Mouse (Mus musculus): ENCODE data around the gene Trim46. TPM values are rescaled to one million over a fixed set of nuclear protein-coding genes. Genes with fewer than 3 reads are reported as not detected.
A peak's percentile ranks its signal among the peaks of the same experiment; 100 is the strongest.

Trim46 gene
- total RNA-seq, 2 experiments from 2014 or later = 86.7 to 93.7 TPM

DNA sequence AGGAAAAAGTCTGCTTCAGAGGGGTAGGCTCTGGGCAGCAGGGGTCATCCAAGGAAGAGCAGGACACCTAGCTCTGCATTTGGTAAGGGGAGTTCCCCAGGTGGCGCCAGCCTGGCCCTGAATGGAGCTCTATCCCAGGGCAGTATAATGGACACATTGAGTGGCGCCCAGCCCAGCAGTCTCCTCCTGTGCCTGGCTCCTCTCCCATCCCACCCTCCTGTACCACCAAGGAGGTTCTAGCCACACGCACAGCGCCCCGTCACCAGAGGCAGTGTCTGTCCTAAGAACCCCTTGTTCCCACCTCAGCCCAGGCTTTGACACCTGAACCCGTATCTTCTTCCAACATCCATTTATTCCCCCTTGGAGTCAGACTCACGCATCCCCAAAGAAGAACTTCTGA lies 36.4 kb downstream of the Trim46 start:
- DNase-seq = no peak

DNA sequence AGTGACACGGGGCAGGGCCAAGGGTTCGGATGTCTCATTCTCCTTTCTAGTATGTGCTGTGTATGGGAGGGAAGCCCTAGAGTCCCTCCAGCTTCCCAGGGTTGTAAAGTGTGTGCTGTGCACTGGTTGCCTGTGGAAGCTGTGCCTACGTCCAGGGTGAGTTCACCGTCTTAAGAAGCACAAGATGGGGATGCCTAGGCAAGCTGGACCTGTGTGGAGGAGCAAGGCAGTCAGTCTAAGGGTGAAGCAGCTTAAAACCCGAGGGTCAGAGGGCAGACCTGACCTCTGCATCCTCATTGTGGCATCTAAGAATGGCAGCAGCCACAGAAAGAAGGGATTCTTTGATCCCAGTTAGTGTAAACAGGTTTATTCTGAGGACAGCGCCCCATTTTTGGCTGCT lies 37.4 kb downstream of the Trim46 start:
- DNase-seq = no peak

DNA sequence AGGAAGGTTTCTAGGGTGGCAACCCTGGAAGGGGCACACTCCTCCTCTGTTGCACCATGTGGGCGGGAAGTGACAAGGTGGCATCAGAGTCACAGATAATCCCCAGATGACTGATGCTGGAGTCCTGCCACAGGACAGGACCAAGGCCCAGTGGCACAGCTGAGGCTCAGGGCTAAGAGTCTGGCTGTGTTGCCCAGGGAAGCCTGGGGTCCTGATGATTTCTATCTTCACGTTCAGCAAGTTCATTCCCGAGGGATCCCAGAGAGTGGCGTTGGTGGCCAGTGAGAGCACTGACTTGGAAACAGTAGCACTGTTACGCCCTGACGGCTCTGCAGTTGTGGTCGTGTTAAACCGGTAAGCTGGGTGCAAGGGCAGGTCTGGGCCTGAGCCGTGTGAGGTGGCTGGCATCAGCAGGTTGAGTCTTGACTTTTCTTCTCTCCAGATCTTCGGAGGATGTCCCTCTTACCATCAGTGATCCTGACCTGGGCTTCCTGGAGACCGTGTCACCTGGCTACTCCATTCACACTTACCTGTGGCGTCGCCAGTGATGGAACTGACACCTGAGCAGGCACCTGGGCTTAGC lies 37.9 kb downstream of the Trim46 start:
- no peak for DNase-seq

DNA sequence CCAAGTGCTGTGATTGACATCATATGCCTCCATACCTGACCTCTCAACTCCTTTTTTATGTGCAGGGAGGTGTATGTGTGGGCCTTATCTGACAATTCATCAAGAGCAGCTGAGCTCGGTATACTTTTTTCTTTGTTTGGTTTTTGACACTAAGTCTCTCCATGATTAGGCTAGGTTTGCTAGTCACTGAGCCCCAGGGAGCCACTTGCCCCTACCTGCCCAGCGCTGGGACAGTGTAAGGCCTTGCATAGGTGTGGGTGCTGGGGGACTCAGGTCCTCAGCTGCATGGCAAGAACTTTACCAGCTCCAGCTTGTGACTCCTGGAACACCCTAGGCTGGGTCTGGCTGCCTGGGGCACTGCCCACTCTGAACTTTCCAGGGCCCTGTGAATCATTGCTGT lies 39.4 kb downstream of the Trim46 start:
- no peak for DNase-seq

DNA sequence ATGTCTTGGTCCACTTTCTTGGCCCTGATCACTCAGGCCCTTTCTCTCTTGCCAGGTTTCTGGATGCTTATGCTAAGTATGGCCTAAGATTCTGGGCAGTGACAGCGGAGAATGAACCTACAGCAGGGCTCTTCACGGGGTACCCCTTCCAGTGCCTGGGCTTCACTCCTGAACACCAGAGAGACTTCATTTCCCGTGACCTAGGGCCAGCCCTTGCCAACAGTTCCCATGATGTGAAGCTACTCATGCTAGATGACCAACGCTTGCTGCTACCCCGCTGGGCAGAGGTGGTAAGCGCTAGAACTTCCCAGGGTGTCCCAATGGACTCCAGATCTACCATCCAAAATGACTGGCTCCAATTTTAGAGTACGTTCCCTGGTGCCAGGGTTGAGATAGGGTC lies 40.0 kb downstream of the Trim46 start:
- no peak for DNase-seq

DNA sequence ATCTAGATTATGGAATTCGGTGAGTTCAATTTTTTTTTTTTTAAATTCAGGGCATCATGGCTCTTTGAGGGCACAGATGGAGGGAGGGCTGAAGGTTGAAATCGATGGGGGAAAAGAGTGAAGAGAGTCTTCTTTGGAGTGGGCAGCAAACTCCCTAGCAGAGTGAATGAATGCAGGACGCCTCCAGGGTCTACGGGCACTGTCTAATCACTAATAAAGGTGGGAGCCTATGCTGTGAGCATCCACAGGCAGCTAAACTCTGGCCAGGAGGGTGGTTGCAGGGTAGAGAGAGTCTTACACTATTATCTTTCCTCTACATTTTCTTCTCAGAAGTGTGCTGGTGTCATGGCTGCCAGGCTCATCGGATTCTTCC lies 43.0 kb downstream of the Trim46 start:
- no peak for DNase-seq

DNA sequence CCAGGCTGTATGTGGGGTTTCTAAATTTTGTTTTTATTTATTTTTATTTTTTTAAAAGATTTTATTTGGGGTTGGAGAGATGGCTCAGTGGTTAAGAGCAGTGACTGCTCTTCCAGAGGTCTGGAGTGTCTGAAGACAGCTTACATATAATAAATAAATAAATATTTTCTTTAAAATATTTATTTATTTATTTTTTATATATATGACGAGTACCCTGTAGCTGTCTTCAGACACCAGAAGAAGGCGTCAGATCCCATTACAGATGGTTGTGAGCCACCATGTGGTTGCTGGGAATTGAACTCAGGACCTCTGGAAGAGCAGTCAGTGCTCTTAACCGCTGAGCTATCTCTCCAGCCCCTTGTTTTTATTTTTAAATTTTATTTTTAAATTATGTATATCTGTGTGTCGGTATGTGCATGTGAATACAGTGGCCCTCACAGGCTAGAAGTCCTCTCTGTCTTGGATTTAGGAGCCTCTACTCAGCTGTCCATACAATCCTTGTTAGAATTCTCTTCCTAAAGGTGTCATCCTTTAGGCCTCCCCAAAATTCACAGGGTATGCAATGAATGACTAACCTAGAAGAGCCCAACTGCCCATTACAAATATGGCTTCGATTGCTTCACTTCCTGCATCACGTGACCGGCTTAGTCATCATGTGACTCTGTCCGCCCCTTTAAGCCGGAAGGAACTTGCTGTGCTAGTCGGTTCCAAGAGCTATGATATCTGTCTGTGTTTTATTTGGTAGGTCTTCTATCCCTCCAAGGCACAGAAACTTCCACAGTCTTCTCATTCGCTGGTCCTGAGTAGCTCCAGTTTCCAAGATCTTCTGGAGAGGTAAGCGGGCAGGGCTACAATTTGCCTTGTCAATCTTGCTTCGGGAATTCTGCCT lies 43.6 kb downstream of the Trim46 start, which contains the start of gene Gba:
Gene Gba, plus strand, starts transcription at position 676 of the 889 bp plus-strand sequence.
- peak; percentile 72 to 78 for DNase-seq

DNA sequence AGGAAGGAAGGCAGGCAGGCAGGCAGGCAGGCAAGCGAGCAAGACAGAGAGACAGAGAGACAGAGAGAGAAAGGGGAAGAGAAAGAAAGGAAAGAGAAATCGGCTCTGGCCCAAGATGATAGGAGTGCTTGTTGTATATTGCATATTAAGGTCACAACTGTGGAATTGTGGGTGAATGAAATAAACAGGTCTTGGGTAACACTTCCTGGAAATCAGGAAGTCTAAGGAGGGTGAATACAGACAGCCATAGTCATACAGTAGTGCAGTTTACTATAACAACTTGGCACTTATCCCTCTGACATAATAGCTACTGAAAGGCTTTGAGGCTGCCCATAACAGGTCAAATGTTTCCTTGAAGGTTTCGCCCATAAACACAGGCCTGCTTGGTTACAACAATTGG lies 46.3 kb downstream of the Trim46 start:
- no peak for DNase-seq

DNA sequence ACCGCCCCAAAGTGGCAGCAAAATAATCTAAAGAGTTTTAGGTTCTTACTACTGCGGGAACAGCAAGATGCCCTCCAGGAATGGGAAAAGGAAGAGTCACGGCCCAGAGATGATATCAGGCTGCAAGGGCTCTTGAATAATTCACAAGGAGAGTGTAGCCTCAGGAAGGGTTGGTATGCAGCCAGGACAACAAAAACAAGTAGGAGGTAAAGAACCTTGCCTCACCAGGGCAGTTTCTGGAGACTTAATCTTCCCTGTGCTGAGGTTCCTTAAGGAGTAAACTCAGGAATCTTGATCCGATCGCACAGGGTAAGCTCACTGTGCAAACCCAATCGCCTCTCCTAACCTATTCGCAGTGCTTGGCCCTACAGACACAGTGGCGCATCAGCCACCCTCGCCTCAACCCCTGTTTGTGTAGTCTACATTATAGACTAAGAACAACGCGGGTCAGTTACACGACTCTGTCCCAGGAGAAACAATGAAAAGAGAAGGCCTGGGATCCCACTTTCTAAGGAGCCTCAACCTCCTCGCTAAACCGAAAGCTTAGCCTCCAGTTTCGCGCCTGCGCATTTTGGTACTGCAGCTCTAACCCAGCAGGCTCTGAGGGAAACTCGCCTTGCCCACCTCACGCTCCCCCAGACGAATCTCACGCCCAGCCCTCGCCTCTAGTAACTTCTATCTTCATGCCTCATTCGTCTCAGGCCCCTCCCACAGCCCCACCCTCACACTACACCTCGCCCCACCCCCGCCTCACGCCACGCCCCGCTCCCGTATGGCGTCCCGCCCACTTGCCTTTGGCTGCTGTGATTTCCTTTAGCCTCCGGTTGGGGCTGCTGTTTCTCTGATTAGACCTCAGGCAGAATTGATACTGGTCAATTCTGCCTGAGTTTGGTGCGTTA lies 49.9 kb downstream of the Trim46 start:
- DNase-seq = peak; percentile 78 to 79

DNA sequence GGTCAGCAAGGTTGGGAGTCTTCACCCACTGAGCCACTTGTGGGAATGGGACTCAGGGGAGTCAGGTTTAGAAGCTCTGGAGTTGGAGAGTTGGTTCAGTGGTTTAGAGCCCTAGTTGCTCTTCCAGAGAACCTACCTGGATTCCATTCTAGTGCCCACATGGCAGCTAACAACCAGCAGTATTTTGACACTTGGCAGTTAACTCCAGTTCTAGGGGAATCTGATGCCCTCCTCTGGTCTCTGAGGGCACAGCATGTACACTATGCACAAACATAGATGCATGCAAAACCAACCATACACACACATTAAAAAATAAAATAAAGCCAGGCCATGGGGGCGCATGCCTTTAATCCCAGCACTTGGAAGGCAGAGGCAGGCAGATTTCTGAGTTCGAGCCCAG lies 52.3 kb downstream of the Trim46 start:
- DNase-seq = no peak

DNA sequence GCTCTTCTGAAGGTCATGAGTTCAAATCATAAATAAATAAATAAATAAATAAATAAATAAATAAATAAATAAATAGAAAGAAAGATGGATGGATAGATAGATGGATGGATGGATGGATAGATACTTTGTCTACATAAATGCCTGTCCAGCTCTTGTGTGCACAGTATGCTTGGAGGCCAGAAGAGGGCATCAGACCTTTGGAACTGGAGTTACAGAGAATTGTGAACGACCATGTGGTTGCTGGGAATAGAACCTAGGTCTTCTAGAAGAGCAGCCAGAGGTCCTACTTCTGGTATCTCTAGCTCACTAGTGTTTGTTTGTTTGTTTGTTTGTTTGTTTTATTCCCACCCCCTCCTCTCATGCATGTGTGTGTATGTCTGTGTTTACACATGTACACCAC lies 52.8 kb downstream of the Trim46 start:
- DNase-seq = no peak

DNA sequence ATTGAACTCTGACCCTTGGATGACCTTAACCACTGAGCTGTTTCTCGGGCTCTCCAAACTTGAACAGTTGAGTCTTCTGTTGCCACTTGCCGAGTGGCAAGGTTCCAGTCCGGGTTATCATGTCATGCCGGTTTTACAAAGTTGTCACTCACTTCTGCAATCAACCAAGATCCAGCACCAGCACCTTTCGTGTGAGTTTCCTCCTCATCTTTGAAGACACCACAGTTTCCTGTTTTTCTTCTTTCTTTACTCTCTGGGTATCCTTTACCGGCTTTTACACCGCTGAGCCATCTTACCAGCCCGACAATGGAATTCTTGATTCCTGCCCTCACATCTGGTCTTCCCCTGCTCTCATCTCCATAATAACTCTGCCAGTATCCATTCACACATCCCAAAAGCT lies 55.7 kb downstream of the Trim46 start:
- no peak for DNase-seq

DNA sequence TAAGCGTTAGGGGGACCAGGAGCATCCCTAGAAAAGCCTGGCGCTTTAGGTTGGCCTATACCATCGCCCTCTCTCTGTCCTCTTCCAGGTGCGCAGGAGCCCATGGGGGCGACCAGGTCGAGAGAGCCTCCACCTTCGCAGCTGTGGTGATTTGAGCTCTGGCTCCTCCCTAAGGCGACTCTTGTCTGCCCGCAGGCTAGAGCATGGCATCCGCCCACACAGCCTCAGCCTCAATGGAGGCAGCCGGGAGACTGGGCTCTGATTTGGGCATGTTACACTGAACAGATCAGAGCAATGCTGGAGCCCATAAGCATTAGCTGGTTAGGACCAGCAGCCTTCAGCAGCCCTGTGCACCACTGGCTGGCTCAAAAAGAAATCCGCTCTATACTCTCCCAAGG lies 57.6 kb downstream of the Trim46 start:
- DNase-seq = no peak

DNA sequence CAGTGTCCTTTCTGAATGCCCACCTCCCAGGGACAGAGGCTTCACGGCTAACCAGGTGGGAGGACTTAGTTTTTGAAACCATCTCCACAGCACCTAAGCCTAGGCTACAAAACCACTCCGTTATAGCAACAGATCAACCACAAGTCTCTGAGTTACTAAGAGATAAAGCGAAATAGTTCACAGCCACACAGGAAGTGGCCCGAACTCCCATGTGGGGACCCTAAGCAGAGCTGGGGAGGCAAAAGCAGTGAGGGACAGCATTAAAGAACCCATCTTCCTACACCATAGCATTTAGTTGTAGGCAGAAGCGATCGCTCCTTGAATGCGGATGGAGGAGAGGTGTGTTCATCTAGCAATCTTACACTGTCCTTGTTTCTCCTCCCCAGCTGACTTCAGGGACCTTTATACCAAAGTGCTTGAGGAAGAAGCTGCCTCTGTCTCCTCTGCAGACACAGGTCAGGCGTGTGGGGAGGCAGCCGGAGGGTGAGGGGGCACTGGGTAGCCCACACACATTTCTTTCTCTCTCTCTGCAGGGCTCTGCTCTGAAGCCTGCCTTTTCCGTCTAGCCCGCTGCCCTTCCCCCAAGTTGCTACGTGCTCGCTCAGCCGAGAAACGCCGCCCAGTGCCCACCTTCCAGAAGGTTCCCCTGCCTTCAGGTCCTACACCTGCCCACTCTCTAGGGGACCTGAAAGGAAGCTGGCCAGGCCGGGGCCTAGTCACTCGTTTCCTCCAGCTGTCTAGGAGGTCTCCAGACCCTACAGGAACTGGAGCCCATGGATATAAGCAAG lies 58.2 kb downstream of the Trim46 start:
- no peak for DNase-seq

DNA sequence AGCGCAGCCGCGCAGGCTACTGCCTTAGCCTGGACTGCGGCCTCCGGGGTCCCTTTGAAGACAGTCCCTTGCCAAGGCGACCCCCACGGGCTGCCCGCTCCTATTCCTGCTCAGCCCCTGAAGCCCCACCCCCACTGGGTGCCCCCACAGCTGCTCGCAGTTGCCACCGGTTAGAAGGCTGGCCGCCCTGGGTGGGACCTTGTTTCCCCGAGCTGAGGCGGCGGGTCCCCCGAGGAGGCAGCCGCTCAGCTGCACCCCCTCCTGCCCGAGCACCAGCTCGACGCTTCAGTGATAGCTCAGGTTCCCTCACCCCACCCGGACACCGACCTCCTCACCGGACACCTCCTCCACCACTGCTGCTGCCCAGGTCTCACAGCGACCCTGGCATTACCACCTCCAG lies 58.9 kb downstream of the Trim46 start:
- no peak for DNase-seq

Small RNA genes lying within 50 kb of the gene (microRNA-seq; reads per million reads assigned to microRNA genes)
- 5,860 to 9,987 reads per million in 2 experiments for gene Mir92b

Other genes with a start within 250 kb of the Trim46 start
- gene Rusc1, start 153.0 kb downstream of the Trim46 start, total RNA-seq (2021) = 100 to 1,000 TPM; 129 to 137 TPM
- gene Gm43738, start 145.2 kb downstream of the Trim46 start, total RNA-seq (2021) = not detected
- gene Fdps, start 144.3 kb downstream of the Trim46 start, total RNA-seq (2021) = 10 to 100 TPM; 78.8 to 80.0 TPM
- gene Pklr, start 110.2 kb downstream of the Trim46 start, total RNA-seq (2021) = not detected
- 10 to 100 TPM; 11.8 to 12.1 TPM for gene Hcn3, start 86.1 kb downstream of the Trim46 start, total RNA-seq (2021)
- gene Clk2, start 81.5 kb downstream of the Trim46 start, total RNA-seq (2021) = 10 to 100 TPM; 52.0 to 53.4 TPM
- 10 to 100 TPM; 66.8 to 71.9 TPM for gene Scamp3, start 68.8 kb downstream of the Trim46 start, total RNA-seq (2021)
- 10 to 100 TPM; 57.8 to 71.0 TPM for gene Fam189b, start 63.2 kb downstream of the Trim46 start, total RNA-seq (2021)
- 10 to 100 TPM; 57.0 to 61.9 TPM for gene Gba, start 43.4 kb downstream of the Trim46 start, total RNA-seq (2021)
- gene Thbs3, start 31.1 kb downstream of the Trim46 start, total RNA-seq (2021) = 10 to 100 TPM; 37.7 to 38.1 TPM
- 10 to 100 TPM; 89.5 to 93.8 TPM for gene Mtx1, start 19.2 kb downstream of the Trim46 start, total RNA-seq (2021)
- gene Muc1, start 17.3 kb downstream of the Trim46 start, total RNA-seq (2021) = 1 to 10 TPM in 1 of 2 experiments, under 1 TPM in 1; 0.61 to 1.0 TPM
- gene Krtcap2, start 343 bp downstream of the Trim46 start, total RNA-seq (2021) = 10 to 100 TPM; 71.4 to 86.2 TPM
- 10 to 100 TPM; 50.4 to 65.2 TPM for gene Dpm3, start 13.0 kb upstream of the Trim46 start, total RNA-seq (2021)
- 10 to 100 TPM; 44.0 to 47.1 TPM for gene Slc50a1, start 24.3 kb upstream of the Trim46 start, total RNA-seq (2021)
- 1 to 10 TPM; 8.8 to 9.9 TPM for gene Efna1, start 34.8 kb upstream of the Trim46 start, total RNA-seq (2021)
- gene Efna3, start 76.7 kb upstream of the Trim46 start, total RNA-seq (2021) = 10 to 100 TPM; 67.0 to 69.9 TPM
- gene Efna4, start 91.7 kb upstream of the Trim46 start, total RNA-seq (2021) = under 1 TPM; 0.56 to 0.62 TPM
- 100 to 1,000 TPM; 108 to 123 TPM for gene Adam15, start 103.7 kb upstream of the Trim46 start, total RNA-seq (2021)
- under 1 TPM in 1 of 2 experiments, not detected in 1; 0.43 TPM for gene Dcst2, start 115.7 kb upstream of the Trim46 start, total RNA-seq (2021)
- not detected for gene Dcst1, start 118.9 kb upstream of the Trim46 start, total RNA-seq (2021)
- 10 to 100 TPM; 15.1 to 16.1 TPM for gene Zbtb7b, start 148.5 kb upstream of the Trim46 start, total RNA-seq (2021)
- gene Lenep, start 156.5 kb upstream of the Trim46 start, total RNA-seq (2021) = 1 to 10 TPM; 4.6 to 6.3 TPM
- gene Flad1, start 165.6 kb upstream of the Trim46 start, total RNA-seq (2021) = 10 to 100 TPM; 35.8 to 39.2 TPM
- gene Cks1b, start 172.1 kb upstream of the Trim46 start, total RNA-seq (2021) = 1 to 10 TPM; 3.1 TPM
- gene Shc1, start 172.1 kb upstream of the Trim46 start, total RNA-seq (2021) = 10 to 100 TPM; 12.1 to 12.4 TPM
- gene Pygo2, start 183.9 kb upstream of the Trim46 start, total RNA-seq (2021) = 10 to 100 TPM; 59.4 to 64.8 TPM
- gene Pbxip1, start 190.4 kb upstream of the Trim46 start, total RNA-seq (2021) = 10 to 100 TPM; 38.3 to 43.4 TPM
- gene Pmvk, start 208.2 kb upstream of the Trim46 start, total RNA-seq (2021) = 10 to 100 TPM; 28.3 to 28.4 TPM